Mouse (Mus musculus): ENCODE measurements around the gene Map3k11.

The Map3k11 gene

DNA sequence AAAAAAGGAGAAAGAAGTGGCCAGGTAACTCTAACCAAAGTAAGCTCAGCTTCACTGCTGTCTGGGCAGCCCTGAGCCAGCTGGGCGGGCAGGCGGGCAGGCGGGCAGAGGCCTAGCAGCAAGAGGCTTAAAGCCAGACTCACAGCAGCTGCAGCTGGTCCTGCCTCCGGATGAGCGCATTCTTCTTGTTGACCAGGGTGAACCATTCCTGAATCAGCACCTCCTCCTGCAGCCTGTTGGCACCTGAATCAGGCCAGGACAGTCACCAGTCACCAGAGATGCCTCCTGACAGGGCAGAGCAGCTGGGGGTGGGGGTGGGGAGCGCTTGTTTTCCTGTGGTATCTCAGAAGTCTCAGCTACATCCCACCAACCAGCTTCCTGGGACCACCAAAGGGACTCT lies 21.5 kb downstream of the Map3k11 start:
- no peak for DNase-seq (ENCODE audit: low read depth, low spot score)

DNA sequence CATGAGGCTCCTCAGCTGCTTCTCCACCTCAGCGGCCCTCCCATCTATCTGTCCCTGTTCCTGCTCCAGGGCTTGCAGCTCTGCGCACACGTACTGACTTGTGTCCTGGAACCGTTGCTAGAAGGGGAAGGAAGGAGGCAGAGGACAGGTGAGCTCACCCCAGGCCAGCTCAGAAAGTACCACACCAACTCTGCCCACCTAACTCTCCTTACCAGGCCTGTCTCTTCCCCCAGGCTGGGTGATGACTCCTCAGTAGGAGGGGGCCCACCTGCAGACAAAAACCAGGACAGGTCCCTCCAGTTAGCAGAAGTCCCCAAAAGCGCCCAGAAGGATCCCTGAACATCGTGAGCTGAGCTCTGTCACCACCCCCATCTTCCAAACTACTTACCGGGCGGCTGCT lies 22.0 kb downstream of the Map3k11 start:
- no peak for DNase-seq (ENCODE audit: low read depth, low spot score)

DNA sequence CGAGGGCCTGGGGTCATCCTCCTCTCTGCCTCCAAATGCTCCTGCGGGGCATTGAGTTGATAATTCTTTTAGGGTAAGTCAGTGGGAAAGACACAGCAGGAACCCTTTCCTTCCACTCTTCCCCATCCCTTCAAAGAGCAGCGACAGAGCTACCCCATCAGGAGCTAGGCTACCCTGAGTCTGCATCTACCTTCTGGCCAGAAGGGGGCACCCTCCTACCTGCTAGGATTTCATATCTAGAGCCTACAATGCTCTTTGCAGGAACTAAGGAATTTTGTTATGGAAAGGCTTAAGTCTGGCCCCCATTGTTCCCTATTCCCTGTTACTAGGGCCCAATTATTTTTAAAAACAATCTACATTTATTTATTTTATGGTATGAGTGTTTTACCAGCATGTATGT lies 22.7 kb downstream of the Map3k11 start:
- peak; percentile 83 for DNase-seq (ENCODE audit: low read depth, low spot score)

DNA sequence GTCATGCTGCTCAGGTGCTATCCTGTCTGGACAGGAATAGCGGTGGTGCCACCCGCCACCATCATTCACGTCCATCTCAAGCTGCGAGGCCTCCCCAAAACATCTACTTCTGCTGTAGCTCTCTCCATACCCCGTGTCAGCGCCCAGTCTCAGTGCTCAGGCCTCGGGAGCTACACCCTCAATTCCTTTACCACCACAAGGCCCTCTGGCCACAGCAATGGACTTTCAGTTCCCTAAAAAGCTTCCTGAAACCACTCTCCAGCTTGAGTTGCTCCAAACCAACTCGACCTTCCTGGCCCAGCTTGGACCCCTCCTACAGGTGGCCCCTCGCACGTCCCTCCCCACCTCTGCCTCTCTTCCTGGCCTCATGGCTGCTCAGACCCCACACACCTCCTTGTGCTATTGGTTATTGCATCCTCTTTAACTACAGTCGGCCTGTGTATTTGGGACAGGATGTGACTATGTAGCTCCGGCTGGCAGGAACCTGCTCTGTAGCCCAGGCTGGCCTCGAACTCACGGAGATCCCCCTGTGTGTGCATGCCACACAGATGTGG lies 23.4 kb downstream of the Map3k11 start:
- DNase-seq (ENCODE audit: low read depth, low spot score) = no peak

DNA sequence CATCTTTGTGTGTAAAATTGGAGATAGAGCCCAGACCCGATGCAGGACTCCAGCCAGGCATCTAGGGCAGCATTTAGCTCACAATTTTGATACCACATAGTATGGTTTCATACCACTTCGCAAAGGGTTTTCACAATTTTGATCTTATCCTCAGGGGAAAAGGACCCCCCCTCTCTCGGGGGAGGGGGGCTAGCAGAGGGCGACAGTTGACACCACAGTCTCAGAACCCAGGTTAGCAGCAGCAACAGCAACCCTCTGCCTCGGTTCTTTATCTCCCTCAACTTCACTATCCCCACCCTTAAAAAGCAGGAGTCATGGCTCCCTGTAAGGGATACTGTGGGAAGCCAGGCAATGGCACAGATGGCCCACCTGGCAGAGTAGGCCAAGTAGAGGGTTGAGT lies 24.7 kb downstream of the Map3k11 start:
- DNase-seq (ENCODE audit: low read depth, low spot score) = no peak

DNA sequence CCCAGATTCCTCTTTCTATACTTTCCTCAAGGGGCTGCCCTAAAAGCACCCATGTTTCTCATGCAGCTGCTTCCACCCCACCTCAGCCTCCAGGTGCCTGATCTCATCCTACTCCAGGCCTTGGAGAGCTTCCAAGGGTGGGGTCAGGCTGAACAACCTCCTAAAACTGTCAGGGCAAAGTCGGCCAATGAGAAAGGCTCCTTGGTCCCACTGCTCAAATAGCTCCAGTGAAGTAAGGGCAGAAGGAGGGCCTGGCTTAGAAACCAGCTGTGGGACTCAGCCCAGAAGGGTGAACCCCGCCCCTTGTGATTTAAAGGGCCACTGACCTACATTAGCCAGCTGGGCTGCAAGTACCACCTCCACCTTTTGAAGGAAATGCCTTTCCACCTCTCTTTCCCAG lies 25.2 kb downstream of the Map3k11 start:
- DNase-seq (ENCODE audit: low read depth, low spot score) = peak; percentile 86

DNA sequence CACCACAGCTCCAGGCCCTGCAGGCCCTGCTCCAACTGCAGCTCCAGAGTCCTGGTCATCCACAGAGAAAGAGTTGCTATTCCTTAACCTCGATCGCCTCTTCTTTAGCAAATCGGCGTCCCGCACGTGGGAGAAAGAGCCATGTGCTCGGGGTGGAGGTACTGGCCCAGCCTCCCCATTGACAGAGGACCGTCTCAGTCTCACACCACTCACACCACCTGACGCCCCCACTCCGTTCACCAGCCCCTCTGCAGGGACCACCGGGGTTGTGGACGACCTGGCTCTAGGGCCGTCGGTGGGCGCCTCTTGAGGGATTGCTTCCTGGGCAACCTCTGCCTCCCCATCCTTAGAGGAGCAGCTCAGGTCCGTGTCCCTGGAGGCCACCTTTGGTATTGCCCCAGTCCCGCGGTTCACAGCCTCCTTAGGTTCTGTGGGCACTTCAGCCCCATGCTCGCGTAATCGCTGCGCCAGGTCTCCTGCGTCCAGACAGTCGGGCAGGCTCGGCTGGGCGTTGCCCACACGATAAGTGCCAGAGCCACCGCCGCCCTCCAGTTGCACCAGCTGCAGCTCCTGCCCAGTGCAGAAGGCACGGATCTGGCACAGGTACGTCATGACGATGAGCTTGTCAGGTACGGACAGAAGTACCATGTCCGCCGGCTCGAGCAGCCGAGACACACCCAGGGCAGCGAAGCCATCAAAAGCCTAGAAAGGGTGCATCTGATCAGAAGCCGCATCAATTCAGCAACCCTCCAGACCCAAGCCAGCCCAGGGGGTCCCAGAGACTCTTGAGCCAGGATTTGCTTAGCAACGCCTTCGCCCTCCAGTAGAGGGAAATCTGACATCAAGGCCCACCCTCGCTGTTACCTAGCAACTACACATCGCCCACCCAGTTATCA lies 27.5 kb downstream of the Map3k11 start:
- DNase-seq (ENCODE audit: low read depth, low spot score) = peak; percentile 83

DNA sequence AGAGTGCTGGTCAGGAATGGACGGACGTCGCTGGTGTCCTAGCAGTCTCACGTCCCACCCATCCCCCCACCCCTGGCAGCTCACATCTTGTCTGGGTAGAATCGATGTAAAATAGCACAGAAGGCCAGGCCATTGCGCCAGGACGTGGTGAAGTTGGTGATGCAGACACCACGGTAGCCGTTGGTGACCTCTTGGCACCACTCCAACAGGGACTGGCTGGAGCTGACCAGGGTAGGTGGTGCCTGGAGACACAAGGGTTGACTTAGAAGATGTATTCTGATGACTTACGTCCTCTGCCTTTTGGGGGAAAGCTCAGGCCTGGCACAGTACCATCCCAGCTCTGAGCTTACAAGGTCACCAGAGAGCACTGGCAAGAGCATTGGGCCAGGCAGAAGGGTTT lies 28.4 kb downstream of the Map3k11 start:
- no peak for DNase-seq (ENCODE audit: low read depth, low spot score)

DNA sequence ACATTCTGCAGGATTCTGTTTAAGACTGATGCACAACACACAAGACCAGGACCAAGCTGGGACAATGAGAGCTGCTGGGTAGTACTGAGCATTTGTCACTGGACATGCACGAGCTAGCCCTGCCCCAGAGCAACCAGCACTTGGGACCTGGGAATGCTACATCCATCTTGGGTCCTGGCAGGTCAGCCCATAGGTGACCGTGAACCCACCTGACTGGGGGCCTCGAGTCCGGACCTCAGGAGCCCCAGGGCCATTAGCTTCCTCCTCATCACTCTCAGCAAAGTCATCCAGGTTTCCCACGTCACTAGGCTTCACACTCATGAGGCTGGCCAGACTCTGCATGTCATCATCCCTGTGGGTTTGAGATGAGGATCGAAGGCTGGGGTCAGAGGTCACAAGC lies 32.7 kb downstream of the Map3k11 start:
- DNase-seq (ENCODE audit: low read depth, low spot score) = no peak

DNA sequence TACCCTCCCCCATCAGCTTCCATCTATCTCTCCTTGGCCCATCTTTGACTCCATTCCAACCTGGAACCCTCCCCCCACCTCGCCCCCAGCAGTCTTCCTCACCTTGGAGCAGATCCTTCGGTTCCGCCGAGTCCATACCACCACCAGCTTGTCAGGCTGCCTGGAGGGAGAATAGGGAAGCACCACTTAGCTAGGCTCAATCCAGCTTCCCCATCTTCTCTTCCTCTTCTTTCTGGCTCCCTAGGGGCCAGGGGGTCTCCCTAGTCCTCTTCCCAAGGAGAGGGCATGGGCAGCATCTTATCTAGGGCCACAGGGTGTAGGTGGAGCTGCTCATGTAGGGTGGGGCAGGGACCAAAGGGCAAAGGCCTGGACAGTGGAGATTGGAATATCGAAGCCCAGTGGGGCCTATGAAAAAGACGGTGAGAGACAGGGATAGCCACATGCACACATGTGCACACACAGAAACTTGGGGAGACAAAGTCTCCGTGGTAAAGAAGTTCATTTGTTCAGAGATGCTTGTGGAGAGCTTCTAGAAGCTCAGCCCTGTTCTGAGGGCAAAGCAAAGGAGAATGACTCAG lies 34.4 kb downstream of the Map3k11 start:
- DNase-seq (ENCODE audit: low read depth, low spot score) = no peak

DNA sequence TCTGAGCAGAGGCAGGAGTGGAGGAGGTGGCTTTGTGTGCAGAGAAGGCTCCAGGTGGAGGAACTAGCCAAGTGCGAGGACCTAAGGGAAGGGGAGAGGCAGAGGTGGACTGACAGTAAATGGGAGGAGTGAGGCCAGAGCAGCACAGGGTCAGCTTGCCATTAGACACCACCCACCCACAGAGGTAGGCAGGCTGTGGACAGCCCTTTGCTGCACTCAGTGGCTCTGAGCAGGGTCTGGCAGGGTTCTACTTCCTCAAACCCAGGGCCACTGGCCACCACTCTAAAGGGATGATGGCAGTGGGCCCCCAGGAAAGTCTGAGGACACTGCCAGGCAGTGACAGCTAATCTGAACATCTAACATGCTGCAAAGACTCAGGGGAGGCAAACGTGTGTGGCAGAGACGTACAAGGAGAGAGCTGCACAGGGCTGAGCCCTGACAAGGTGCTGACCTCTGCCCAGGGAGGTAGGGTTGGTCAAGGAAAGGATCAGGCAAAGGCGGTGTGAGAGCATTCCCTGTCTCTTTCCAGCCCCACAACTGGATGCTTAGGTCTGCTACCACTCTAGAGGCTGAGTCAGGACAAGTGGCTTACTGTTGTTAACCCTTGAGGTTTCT lies 35.5 kb downstream of the Map3k11 start:
- DNase-seq (ENCODE audit: low read depth, low spot score) = no peak

DNA sequence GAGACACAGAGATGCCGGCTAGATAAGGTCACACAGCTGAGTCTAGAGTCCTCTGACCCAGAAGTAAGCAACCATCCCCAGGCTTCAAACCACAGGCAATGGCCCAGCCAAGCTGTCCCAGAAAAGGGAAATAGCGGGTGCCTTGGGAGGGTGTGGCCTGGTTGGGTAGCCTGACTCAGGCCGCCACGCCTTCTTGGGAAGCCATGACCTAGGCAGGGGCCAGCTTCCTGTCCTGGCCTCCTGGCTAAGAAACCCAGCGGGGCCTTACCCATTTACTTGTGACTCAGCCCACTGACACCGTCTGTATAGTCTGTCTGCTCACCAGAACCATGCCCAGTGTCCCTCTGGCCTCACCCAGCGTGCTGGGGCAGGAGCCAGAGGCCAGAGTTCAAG lies 36.0 kb downstream of the Map3k11 start:
- DNase-seq (ENCODE audit: low read depth, low spot score) = no peak

DNA sequence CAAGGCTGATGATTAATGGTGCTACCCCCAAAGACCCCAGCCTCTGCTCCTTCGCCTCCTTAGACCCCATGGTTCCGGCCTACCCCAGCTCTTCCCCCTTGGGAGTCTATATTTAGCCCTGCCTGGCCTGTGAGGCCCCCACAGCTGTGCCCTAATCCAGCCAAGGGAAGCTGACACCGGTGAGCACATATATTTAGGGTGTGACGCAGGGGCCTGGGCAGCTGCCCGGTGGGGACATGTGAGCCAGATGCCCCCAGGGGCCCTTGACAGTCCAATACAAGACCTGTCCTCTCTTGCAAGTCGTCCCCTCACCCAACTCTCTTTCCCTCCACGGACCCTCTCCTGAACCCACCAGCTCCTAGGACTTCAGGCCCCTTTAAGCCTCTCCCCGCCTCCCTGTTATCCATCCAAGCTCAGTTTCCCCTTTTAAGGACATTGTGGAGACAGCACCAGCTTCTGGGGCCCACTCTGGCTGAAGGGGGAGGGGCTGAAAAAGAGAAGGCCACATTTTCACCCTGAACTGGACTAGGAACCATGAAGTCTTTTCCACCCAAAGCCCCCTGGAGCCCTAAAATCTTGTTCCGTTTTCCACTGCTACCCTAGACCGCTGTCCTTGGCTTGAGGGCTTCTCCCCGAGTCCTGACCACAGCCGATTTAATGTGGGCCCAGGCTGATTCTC lies 36.6 kb downstream of the Map3k11 start:
- DNase-seq (ENCODE audit: low read depth, low spot score) = no peak

DNA sequence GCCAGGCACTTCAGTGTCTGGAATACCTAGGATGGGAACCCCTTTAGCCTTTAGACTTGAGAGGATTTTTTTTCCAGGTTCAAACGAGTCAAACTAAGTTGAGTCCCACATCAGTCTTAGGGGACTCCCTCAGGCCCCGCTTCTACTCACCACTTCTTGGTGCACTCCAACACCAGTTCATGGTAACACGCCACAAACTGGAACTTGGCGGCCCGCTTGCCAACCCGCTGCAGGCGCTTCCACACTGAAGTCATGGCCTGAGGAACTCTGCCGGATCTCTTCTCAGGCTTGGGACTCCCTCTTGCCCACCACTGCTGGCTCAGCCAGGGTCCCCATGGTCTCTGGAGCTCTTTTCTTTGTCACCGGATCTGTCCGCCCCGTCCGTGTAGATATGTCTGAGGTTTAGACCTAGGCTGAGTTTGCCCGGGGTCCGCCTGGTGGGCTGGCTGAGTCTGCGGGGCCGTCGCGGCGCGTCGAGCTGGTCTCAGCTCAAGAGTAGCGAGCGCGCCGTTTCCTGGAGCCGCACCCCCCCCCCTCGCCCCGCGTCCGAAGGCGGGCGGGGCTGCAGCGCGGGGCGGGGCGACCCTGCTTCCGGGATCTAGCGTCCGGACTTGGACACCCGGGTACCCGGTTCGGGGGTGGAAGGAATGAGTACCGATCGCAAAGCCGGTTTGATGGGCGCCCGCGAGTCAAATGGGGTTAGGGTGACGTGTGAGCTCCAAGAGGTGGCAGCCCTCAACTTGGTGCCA lies 37.4 kb downstream of the Map3k11 start, which contains the start of gene Ehbp1l1:
Gene Ehbp1l1 (minus strand): TSS at position 551 of the 749 bp plus-strand sequence.
- peak; percentile 72 for DNase-seq (ENCODE audit: low read depth, low spot score)

DNA sequence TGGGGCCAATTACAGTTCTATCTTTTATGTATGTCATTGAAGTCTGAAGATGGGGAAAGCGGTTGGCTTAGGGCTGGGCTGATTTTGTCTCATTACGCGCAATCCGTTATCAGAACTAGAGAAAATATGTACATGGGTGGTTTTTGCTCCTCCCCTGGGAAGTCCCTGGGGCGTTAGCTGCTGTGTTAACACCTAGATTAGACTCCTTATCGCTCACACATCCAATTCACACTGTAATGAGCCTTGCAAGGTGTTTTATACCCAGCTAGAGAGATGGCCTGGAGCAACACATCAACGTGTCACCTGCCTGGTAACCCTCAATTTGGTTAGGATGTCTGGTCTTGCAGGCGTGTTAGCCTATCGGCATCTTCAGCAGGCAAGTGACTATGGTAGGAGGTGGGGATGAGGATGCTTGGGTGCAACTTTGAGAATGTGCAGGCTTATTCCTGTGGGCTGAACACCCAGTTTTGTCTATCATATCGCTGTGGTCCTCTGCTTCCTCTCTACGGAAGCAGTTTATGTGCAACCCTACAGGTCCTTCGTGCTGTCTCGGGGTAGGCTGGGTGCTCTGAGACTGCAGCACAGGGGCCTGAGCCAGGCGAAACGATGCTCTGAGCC lies 38.5 kb downstream of the Map3k11 start:
- no peak for DNase-seq (ENCODE audit: low read depth, low spot score)

DNA sequence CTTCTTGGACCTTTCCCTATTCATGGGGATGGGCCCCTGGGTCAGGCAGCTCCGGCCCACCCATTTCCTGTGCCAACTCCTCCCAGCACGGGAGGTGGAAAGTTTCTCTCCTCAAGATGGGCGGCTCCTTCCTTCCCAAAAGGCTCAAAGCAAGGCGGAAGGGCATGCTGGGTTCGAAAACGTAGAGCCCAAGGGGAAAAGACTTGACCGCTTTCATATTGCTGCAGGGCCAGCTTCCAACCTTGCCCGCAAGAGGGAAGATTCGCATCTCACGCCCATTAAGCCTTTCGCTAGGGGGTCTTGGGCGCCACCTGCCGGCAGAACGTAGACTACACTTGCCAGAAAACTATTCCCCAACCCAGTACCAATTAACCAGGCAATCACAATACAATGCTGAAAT lies 39.2 kb downstream of the Map3k11 start:
- DNase-seq (ENCODE audit: low read depth, low spot score) = peak; percentile 91

DNA sequence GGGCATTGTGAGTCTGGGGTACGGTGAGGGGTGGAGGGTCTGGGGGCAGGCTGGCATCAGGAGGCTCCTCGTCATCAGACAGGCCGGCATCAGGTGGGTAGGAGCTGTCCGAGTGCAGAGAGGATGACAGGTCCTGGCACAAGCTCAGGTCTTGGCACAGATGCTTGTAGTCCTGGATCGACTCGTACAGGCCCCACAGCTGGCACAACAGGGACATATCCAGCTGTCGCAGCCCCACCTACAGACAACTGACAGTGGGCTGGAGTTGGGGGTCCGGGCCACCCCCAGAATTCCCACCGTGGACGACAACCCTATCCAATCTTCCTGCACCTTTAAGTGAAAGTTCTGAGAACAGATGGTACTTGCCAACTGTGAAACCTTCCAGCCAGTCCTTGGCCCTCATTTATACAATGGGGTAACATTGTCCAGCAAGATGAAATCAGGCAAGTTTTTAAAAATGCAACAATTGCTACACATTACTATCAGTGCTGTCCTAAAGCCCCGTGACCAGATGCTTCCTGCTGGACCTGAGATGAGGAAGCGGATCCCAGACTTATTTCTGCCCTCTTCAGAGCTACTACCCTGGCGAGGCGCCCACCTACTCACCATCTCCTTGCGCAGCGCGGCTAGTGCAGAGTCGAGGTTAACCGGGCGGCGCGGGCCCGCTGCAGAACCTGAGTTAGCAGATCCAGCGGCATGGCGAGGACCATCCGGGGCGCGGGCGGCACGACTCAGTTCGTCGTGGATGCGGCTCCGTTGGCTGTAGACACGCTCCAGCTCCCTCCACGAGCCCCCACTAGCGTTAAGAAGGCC lies 40.3 kb downstream of the Map3k11 start:
- DNase-seq (ENCODE audit: low read depth, low spot score) = peak; percentile 45

DNA sequence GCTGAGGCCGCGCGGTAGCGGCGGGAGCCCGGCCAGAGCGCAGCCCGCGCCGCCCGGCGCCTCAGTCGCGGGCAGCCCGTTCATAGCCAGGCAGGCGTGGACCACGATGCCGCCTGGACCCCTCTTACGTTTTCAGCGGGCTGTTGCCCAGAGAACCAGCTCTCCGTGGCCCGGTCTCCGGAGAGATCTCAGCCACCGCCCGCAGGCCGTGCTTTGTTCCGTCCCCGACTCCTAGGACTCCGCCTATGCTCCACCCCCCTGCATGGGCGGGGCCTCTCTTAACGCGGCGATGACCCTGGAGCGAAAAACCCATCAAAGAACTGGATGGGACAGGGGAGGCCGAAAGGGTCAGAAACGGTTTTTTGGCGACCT lies 40.9 kb downstream of the Map3k11 start, which contains the start of gene Fam89b:
Gene Fam89b (minus strand): TSS at position 210 of the 372 bp plus-strand sequence.
- DNase-seq (ENCODE audit: low read depth, low spot score) = peak; percentile 92

DNA sequence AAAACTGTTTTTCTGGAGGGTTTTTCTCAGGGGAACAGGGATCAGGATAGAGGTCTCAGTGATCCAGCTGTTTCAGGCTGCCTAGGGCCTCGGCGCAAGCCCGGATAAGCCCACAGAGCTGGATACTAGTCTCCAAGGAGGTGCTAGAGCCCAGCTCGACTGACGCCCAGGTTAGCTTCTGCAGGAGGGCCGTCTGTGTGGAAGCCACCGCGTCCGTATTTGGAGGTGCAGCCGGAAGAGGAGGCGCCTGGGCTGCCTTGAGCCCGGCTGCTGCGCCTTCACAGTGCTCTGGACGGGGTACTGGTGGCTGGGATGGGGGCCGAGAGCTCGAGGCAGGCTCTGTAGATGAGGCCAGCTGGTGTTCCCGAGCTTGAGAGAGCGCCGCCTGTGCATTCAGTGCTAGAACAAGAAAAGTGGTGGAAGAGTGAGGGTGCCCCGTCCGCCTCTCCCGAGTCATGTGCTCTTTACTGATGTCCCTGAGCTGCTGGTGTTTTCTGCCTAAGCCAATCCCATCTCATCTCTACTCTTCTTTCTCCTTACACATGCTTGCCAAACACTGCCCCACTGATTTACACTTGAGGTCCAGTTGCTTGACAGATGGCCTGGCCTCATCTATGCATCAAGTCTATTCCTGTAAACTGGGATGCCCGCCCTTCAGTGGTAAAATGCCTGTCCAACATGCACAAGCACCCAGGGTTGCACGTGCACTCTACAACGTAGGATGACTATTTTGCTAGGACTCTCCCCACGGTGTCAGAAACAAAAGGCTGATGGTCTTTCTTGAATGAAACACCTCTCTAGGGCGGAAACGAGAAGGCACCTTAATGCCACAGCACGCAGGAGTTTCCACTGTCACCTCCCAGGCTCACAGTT lies 42.0 kb downstream of the Map3k11 start:
- DNase-seq (ENCODE audit: low read depth, low spot score) = no peak
